ENCODE assay signal across 45 mouse cellular contexts in genomic region chr11:46363864-46364263, GRCm38 (mm10). TPM values are rescaled to one million over a fixed set of nuclear protein-coding genes. Genes with fewer than 3 reads are reported as not detected.
"Had no signal": no experiment of that assay in that cellular context is flagged by ENCODE, and none has a peak within 500 bp of the region (broad histone marks: within the 10 kb centered on the region; RNA-seq: fewer than 3 reads in every experiment).

No protein-coding gene starts in this region.

- H3K4me3 ChIP-seq: left cerebral cortex, adult 2 months; limb, embryonic 10.5 days; limb, embryonic 12.5 days; limb, embryonic 13.5 days; limb, embryonic 15.5 days; liver, embryonic 12.5 days; liver, embryonic 13.5 days; liver, embryonic 15.5 days; lung, embryonic 15.5 days; megakaryocyte, embryonic 14.5 days; midbrain, embryonic 10.5 days; midbrain, embryonic 12.5 days; midbrain, embryonic 13.5 days; midbrain, embryonic 15.5 days; myocyte; neural tube, embryonic 12.5 days had no signal

- H3K27me3 ChIP-seq: limb, embryonic 12.5 days; limb, embryonic 13.5 days; limb, embryonic 15.5 days; liver, embryonic 13.5 days; liver, embryonic 15.5 days; lung, embryonic 15.5 days; midbrain, embryonic 12.5 days; midbrain, embryonic 13.5 days; midbrain, embryonic 15.5 days; neural tube, embryonic 12.5 days had no signal

- H3K4me1 ChIP-seq: liver, embryonic 12.5 days; liver, embryonic 13.5 days; liver, embryonic 15.5 days; lung, embryonic 15.5 days; midbrain, embryonic 10.5 days; midbrain, embryonic 12.5 days; midbrain, embryonic 13.5 days; midbrain, embryonic 15.5 days; neural tube, embryonic 12.5 days had no signal

- ATAC-seq: liver, embryonic 12.5 days; lung, postnatal 0 days; midbrain, embryonic 13.5 days; midbrain, embryonic 15.5 days; midbrain, embryonic 16.5 days had no signal

- DNase-seq: left cerebral cortex, postnatal 4 days; liver; liver, embryonic 13.5 days; lung, adult 18-20 months; lung, adult 2 months; lung, embryonic 14.5 days; lung, postnatal 10 days; lung, postnatal 14 days; lung, postnatal 36 days; lung, postnatal 4 days; midbrain, embryonic 14.5 days had no signal

- H3K9me3 ChIP-seq: limb, embryonic 10.5 days; limb, embryonic 12.5 days; limb, embryonic 13.5 days; limb, embryonic 15.5 days; liver, embryonic 12.5 days; liver, embryonic 13.5 days; liver, embryonic 15.5 days; lung, embryonic 15.5 days; megakaryocyte, embryonic 14.5 days; midbrain, embryonic 10.5 days; midbrain, embryonic 12.5 days; midbrain, embryonic 13.5 days; midbrain, embryonic 15.5 days; neural tube, embryonic 12.5 days had no signal

- H3K4me2 ChIP-seq: limb, embryonic 12.5 days; limb, embryonic 13.5 days; limb, embryonic 15.5 days; liver, embryonic 12.5 days; liver, embryonic 13.5 days; liver, embryonic 15.5 days; lung, embryonic 14.5 days; lung, embryonic 15.5 days; midbrain, embryonic 11.5 days; midbrain, embryonic 12.5 days; midbrain, embryonic 13.5 days; midbrain, embryonic 15.5 days; neural tube, embryonic 12.5 days had no signal

- H3K9ac ChIP-seq: limb, embryonic 12.5 days; limb, embryonic 13.5 days; limb, embryonic 15.5 days; liver, embryonic 12.5 days; liver, embryonic 13.5 days; liver, embryonic 14.5 days; liver, embryonic 15.5 days; lung, embryonic 14.5 days; lung, embryonic 15.5 days; midbrain, embryonic 12.5 days; midbrain, embryonic 13.5 days; midbrain, embryonic 15.5 days; neural tube, embryonic 12.5 days had no signal

- H3K27ac ChIP-seq: left cerebral cortex, adult 2 months; limb, embryonic 13.5 days; limb, embryonic 15.5 days; liver, embryonic 12.5 days; liver, embryonic 13.5 days; liver, embryonic 14.5 days; liver, embryonic 15.5 days; lung, embryonic 15.5 days; macrophage; midbrain, embryonic 10.5 days; midbrain, embryonic 12.5 days; midbrain, embryonic 13.5 days; midbrain, embryonic 15.5 days; neural tube, embryonic 12.5 days had no signal

- H3K36me3 ChIP-seq: limb, embryonic 10.5 days; limb, embryonic 12.5 days; limb, embryonic 13.5 days; limb, embryonic 15.5 days; liver, embryonic 12.5 days; liver, embryonic 13.5 days; liver, embryonic 15.5 days; lung, embryonic 15.5 days; midbrain, embryonic 10.5 days; midbrain, embryonic 12.5 days; midbrain, embryonic 13.5 days; midbrain, embryonic 15.5 days; neural tube, embryonic 12.5 days had no signal

RNA-seq across cellular contexts. Expression of gene Itk, which starts 25.5 kb away (rescaled TPM):
- polyA plus RNA-seq: limb, embryonic 10.5 days; limb, embryonic 11.5 days; limb, embryonic 12.5 days; liver, embryonic 12.5 days; midbrain, embryonic 11.5 days; midbrain, embryonic 13.5 days; midbrain, embryonic 14.5 days; midbrain, embryonic 15.5 days; midbrain, embryonic 16.5 days; neural tube, embryonic 11.5 days; neural tube, embryonic 12.5 days had no signal

RNA-seq across cellular contexts. Expression of gene Fam71b, which starts 32.5 kb away (rescaled TPM):
- total RNA-seq: left cerebral cortex, adult 2 months; left cerebral cortex, adult 8-10 months; left cerebral cortex, postnatal 10 days; left cerebral cortex, postnatal 14 days; left cerebral cortex, postnatal 25 days; left cerebral cortex, postnatal 36 days; left cerebral cortex, postnatal 4 days; liver, adult 2 months; megakaryocyte progenitor cell, adult 5-6 weeks; megakaryocyte-erythroid progenitor cell, adult 5-6 weeks; midbrain, postnatal 0 days; monocyte, adult 5-6 weeks had no signal
- polyA plus RNA-seq: limb, embryonic 10.5 days; limb, embryonic 11.5 days; limb, embryonic 12.5 days; limb, embryonic 13.5 days; limb, embryonic 14.5 days; limb, embryonic 15.5 days; liver, adult 2 months; liver, embryonic 12.5 days; liver, embryonic 13.5 days; liver, embryonic 15.5 days; lung, embryonic 14.5 days; lung, embryonic 16.5 days; lung, postnatal 0 days; macrophage; midbrain, embryonic 10.5 days; midbrain, embryonic 11.5 days; midbrain, embryonic 12.5 days; midbrain, embryonic 13.5 days; midbrain, embryonic 14.5 days; midbrain, embryonic 15.5 days; midbrain, embryonic 16.5 days; midbrain, postnatal 0 days; neural tube, embryonic 11.5 days; neural tube, embryonic 12.5 days had no signal
